Mouse (Mus musculus): ENCODE results near the gene Rbl1.
"Not testable (repeated sequence)": the region's sequence is repeated elsewhere in the genome, so short reads cannot be mapped to it uniquely, and the experiment has no call there.

Gene Rbl1

DNA sequence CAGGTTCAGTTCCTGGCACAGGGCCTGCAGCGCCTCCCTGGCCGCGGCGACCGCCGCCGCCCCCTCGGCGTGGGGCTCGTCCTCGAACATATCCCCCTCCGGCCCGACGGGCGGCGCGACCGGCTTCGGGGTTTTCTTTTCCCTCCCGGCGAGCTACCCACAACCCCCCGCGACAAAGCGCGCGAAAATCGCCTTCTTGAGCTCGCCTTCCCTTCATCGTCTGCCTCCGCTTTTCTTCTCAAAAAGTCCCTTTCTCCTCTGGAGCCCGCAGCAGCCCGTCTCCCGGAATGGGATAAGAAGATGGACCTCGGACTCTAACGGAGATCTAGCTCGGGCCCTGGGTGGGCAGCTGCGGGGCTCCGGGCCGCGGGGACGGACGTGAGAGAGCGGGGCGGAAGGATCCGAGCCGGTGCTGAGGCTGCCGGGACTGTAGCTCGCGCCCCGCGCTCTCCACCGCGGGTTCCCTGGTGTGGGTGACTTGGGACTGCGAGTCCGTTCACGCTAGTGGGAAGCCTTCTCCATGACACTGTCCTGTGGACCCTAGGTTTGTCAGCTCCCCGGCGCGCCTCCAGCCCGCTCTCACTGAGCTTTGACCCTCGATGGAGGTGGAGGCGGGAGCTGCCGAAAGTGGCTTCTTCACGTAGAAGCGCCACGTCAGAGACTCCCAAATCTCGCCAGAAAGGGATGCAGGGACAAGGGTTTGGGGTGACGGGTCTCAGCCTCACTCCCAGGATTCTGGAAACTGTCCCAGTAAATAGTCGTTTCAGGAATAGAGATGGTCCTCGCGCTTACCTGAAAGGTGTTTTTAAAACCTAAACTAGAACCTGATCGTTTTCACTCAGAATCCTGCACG is at the start of gene Rbl1:
TSS of gene Rbl1 (minus strand) at position 169 of the 853 bp plus-strand sequence.
- DNase-seq (ENCODE audit: low read depth, low spot score) = peak; percentile 95

DNA sequence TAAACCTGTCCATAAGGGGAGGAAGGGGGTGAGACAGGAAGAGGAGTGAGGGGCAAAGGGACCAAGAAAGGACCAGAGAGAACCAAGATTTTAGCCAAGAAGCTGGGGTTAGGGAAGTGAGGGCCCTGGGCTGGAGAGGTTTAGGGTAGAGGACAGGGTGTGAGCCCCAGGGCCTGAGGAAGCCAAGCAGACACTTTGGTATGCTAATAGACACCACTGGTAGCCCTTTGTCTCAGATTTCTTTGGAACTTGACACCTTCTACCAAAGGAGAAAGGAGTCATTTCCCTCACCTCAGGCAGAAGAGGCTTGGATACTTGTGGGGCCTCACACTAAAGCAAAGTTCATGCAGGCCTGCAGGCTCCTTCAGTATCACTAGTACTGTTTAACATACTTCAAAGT is 43.8 kb upstream of the Rbl1 start:
- no peak for DNase-seq (ENCODE audit: low read depth, low spot score)

DNA sequence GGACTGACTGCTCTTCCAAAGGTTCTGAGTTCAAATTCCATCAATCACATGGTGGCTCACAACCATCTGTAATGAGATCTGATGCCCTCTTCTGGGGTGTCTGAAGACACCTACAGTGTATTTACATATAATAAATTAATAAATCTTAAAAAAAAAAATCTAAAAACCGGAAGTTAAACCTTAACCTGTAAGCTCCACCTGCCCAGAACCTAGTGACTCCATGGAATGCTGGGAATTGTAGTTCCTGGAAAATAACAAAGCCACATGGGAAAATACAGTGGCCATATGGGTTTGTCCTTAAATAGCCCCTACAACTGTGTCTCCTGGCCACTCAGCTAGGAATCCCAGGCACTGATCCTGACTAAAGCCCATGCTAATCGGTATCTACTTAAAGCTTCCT is 41.3 kb upstream of the Rbl1 start:
- DNase-seq (ENCODE audit: low read depth, low spot score) = no peak

DNA sequence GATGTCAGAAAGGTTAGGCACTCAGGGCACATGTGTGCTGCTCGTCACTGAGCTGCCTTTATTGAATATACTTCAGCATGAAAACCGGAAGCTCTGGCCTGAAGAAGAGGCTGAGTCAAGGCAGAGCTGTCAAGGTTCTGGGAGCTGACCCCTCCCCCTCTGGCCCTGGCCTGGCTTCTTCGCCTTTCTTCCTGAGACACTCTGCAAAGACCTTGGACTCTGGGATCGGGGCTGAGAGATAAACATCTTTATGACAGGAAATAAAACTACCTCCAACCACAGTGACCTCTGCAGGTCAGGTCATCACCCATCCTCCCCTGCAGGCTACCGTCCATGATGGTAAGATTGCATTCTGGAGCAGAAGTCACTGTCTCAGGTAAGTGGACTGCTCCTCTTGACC is 40.7 kb upstream of the Rbl1 start:
- no peak for DNase-seq (ENCODE audit: low read depth, low spot score)

DNA sequence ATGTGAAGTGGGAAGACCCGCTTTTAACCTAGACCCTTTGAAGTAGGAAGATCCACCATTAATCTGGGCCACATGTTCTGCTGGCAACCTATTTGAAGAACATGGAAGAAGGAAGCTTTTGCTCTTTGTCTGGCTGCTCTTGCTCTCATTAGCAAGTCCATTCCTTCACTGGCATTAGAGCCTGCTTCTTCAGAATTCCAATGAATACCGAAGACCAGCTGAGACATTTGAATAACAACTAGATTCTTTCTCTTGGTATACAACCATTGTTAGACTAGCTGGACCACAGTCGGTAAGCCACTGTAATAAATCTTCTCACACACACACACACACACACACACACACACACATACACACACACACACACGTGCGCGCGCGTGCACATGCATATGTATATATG is 31.6 kb upstream of the Rbl1 start:
- DNase-seq (ENCODE audit: low read depth, low spot score) = no peak

DNA sequence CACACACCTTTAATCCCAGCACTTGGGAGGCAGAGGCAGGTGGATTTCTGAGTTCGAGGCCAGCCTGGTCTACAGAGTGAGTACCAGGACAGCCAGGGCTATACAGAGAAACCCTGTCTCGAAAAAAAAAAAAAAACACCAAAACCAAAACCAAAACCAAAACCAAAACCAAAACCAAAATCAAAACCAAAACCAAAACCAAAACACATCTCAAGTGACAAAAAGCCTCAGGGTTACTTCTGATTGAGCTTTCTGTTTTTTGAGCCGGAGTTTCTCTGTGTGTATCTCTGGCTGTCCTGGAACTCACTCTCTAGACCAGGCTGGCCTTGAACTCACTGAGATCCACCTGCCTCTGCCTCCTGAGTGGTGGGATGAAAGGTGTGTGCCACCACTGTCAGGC is 17.6 kb upstream of the Rbl1 start:
- DNase-seq (ENCODE audit: low read depth, low spot score) = peak; percentile 42

DNA sequence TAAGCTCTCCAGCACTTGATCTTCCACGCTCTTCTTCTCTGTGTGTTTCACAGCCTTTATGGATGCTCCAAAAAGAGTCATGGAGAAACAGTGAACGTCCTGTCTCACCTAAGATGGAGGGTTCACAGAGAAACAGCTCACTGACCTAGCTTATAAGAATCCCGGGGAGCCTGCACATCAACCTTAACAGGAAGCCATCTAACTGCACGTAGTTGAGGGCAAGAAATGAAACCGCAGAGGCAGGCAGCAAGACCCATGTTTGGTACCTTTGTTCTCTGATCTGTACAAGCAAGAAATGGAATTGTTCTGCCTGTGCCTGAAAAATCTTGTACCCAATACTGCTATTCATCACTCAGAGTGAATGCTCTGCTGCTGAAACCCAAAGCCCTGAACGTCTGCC is 15.8 kb upstream of the Rbl1 start:
- peak; percentile 19 for DNase-seq (ENCODE audit: low read depth, low spot score)

DNA sequence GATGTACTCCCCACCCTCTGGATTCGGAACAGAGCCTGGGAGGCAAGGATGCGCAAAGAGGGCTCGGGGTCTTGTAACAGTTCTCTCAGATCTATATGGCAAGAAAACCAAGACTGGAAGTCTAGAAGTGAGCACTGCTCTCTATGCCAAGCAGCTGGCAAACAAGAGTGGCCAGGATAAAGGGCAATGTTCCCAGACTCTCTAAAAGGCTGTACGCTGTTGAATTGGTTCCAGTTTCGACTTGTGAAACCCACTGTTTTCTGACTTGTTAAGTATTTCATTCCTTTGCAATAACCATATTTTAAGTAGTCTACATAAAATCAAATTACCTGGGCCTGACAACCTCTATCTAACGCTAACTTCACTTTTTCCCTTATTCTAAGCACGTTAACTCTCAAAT is 7.4 kb upstream of the Rbl1 start:
- DNase-seq (ENCODE audit: low read depth, low spot score) = no peak

DNA sequence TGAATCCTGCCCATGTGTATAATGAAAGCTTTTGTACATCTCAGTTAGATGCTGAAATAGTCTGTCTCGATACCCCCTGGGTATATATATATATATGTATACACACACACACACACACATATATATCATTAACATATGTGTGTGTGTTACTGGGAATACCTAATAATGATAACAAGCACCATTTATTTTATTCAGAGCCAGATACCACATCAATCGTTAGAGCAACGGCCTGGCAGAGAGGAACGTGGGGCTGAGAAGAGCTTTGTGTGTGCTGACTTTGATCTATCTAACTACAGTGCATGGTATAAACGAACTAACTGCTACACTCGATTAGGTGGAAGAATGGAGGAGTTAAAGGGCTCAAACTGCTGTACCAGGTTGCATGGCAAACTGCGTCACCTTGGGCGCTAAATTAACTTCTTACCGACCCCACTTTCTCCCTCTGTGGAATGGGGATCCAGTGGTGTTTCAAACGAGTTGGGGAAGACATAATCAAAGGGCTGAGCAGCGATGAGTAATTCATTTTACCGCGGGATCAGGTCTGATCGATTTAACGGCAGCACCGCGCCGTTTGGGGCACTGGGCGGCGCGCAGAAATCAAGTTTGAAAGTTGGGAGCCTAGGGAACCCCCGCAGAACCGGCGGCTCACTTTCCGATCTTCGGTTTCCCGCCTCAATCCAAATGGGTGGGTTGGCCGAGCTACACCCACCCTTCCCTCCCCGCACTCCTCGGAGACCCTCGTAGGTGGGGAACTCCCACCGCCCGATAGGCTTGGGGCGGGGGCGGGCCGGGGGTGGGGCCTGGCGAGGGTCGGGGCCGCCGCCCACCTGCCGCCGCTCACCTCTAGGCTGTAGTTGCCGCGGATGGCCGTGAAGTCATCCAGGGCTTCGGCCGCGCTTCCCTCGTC is 622 bp downstream of the Rbl1 start:
- peak; percentile 79 for DNase-seq (ENCODE audit: low read depth, low spot score)

DNA sequence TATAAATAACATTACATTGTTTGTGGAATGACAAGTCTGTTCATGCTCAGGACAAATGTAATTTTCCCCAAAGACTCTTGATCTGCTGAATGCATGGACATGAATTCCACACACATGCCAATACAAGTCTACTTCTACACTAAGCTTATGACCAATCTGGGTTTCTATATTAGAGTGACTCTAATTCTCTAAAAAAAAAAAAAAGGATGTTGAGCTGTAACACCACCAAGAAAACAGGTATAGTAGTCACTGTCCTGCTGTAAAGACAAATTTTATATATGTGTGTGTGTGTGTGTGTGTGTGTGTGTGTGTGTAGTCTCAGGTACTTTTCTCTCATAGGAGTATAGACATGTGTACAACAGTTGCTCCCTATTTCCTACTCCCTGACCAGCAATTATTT is 1.3 kb downstream of the Rbl1 start:
- peak; percentile 17 for DNase-seq (ENCODE audit: low read depth, low spot score)

DNA sequence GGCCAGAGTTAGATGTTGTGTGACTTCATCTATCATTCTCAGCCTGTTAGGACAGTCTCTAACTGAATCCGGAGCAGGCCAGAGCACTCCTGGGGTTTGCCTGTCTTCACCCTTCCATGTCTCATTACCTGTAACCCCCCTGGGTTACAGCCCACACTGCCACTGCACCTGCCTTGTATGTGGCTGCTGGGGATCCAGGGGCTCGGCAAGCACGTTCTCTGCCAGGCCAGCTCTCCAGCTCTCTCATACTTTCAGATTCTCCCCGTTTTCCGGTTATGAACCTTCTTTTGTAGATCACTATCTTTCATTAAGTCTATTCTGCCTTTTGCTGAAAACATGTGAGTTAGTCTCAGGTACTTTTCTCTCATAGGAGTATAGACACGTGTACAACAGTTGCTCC is 2.0 kb downstream of the Rbl1 start:
- DNase-seq (ENCODE audit: low read depth, low spot score) = peak; percentile 48

DNA sequence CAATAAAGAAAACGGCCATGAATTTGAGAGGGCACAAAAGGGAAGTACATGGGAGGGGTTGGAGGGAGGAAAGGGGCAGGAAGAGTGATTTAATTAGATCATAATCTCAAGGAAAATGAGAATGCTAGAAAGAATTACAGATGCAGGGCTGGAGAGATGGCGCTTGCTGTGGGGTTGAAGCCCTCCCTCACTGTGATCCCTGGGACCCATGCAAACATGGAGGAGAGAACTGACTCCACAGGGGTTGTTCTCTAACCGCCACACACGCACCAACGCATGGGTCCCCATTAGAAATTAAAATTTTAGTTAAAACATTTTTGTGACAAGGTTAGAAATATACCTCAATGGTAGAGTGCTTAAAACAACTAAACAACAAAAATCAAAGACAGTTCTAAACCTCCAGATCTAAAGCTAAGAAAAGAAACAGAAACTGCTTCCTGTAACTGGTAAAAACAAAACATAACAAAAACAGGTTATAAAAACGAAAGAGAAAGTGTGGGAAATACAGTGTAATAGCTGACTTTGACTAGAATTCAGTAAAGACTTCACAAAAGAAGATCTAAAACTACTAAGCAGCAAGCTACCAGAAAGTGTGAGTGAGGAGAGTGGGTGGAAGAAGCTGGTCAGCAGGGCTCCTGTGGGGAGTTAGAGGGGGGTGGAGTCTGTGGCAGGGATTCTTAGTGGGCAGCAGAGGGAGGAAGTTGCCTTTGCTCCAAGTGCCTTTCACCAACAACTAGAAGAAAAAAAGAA is 3.1 kb downstream of the Rbl1 start:
- DNase-seq (ENCODE audit: low read depth, low spot score) = peak; percentile 71

DNA sequence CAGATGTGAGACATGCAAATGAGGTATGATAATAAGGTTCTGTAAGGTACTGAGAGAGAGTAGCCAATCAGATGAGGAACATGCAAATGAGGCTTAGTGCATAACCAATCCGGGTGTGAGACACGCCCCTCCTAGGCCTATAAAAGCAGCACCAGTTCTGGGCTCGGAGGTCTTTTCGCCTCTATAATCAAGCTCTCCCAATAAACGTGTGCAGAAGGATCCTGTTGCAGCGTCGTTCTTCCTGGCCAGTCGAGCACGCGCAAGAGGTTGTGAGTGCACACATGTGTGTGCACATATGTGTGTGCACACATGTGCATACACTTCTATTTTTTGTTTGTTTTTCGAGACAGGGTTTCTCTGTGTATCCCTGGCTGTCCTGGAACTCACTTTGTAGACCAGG is 5.9 kb downstream of the Rbl1 start:
- not testable (repeated sequence) for DNase-seq (ENCODE audit: low read depth, low spot score)

DNA sequence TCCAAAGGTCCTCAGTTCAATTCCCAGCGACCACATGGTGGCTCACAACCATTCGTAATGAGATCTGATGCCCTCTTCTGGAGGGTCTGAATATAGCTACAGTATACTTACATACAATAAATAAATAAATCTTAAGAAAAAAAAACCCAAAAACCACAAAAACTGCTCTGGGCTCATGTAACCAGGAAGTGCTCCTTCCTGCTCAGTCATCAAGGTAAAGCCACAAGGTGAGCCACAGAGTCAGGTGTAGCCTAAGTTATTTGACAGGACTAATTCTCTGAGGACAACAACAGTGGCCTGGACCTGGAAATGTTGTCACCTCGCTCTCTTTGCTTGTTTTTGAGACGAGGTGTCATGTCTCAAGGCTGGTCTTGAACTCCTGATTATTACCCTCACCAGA is 13.7 kb downstream of the Rbl1 start:
- peak; percentile 44 for DNase-seq (ENCODE audit: low read depth, low spot score)

DNA sequence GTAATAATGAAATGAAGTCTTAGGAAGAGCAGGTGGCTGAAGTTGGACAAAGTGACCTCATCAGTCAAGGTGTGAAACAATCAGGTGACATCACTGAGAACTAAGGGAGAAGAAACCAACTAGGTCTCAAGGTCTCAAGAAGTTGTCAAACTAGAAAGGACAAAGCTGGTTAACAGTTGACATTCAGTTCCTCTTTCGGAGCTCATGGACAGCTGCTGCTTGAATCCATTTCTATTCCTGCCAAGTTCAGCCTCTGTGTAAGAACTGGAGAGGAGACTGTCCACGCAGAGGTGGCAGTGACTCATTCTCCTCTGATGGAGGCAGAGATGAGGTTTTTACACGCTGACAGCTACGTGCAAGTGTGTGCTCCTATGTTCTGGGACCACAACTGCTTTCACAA is 17.1 kb downstream of the Rbl1 start:
- DNase-seq (ENCODE audit: low read depth, low spot score) = no peak

DNA sequence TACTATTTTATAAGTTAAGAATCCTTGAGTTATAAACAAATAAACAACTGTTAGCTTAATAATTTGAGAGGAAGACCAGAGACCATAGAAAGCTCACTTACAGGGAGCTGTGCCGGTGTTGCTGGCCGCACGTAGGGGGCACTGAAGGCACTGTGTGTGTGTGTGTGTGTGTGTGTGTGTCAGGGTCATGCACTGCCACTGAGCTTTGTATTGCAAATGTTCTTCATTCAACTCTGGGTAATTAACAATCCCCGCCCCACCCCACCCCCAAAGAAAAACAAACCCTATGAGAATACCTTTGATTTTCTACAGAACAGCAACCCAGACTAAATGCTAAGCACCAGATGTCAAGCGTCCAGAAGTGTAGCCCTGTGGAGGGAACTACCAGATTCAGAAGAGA is 17.8 kb downstream of the Rbl1 start:
- no peak for DNase-seq (ENCODE audit: low read depth, low spot score)

DNA sequence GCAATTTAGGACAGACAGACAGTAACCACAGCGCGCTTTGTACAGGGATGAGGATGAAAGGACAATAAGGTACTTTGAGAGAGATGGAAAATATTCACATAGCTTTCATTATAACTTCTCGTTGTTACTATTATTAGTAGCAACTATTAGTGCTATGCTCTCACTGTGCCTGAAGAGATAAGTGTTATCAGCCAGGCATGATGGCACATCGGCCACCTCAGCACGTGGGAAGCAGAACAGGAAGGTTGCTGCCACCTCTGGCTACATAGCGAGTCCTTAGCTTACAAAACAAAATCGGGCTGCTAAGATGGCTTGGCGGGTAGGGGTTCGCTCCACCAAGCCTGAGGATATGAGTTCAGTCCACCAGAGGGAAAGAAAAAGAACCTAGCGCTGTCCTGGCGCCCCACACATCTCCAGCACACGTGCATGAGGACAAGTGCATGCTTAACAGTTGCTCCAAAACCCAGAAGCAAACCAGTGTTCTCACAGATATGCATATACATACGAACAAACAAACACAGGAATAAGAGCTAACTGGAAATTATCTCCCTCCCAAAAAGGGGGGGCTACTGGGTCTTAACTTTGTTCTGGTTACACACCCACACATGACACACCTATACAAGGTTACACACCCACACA is 19.2 kb downstream of the Rbl1 start:
- DNase-seq (ENCODE audit: low read depth, low spot score) = no peak

DNA sequence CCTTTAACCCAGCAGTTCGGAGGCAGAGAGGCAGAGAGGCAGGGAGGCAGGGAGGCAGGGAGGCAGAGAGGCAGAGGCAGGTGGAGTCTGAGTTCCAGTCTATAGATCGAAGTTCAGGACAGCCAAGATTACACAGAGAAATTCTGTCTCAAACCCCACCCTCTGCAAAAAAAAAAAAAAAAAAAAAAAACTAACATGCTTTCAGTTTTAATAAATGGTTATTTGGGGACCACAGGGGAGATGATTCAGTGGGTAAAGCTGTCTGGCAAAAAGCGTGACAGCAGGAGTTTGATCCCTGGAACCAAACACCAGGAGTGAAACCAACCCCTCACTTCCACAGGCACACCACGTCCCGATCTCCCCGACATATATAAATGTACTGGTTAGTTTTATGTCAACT is 26.2 kb downstream of the Rbl1 start:
- no peak for DNase-seq (ENCODE audit: low read depth, low spot score)

DNA sequence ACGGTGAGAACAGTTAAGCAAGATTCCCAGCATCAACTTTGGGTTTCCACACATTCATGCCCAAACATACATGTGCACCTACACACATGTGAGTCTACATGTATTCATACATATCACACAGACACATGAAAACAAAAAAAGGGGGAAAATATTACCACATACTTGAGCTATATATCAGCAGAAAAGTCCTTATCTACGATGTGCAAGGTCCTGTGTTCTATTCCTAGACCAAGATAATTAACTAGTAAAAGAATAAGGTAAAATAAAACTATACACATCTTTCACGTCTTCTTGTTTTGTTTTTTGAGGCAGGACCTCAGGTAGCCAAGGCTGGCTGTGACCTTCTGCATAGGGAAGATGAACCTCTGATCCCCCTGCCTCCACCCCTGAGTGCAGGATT is 28.1 kb downstream of the Rbl1 start:
- no peak for DNase-seq (ENCODE audit: low read depth, low spot score)

DNA sequence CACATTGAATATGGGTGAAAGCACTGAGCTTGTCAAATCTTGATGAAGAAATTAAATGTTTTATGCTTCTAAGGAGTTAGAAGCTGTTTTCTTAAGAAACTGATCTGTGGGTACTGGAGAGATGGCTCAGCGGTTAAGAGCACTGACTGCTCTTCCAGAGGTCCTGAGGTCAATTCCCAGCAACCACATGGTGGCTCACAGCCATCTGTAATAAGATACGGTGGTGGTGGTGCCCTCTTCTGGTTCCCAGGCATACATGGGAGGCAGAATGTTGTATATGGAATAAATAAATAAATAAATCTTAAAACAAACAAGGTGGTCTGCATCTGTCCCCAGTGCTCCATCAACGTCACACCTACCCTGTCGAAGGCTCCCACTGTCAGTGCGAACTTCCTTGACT is 29.9 kb downstream of the Rbl1 start:
- no peak for DNase-seq (ENCODE audit: low read depth, low spot score)

DNA sequence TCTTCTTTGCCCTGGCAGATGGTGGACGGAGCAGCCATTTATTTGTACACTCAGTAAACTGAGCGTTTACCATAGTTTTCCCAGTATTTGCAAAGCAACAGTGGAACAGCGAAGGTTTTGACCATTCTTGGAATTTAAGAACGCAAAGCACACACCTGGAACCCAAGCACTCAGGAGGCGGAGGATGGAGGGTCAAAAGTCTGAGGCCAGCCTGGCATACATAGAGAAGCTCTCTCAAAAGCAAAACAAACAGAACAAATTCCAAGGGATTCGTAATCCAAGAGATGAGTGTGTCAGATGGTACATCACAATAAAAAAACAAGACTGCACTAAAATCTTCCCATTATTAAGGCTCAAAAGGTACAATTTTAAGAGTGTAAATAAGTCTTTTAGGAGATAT is 30.8 kb downstream of the Rbl1 start:
- no peak for DNase-seq (ENCODE audit: low read depth, low spot score)

DNA sequence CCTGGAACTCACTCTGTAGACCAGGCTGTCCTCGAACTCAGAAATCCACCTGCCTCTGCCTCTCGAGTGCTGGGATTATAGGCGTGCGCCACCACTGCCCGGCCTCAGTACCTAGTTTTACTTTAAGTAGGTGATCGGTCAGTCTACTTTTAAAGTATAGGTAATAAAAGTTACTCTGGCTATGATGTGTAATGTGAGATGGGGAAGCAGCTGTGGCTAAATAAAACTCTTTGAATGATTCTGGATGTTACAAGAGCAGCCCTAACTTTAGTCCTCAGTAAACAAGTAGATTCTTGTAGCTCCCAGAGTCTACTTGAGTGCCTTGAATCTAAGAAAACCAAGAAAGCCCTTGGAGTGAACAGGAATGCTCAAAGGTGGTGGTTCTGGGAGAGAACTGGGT is 31.4 kb downstream of the Rbl1 start:
- DNase-seq (ENCODE audit: low read depth, low spot score) = no peak

Measured in CD4-positive helper T cell, adult 2 months (primary cell).